Mouse (Mus musculus) C2C12 (cell line): ENCODE measurements at regions not wholly inside any gene's neighbourhood (a gene's known extent, or its start where the extent isn't known, plus 50 kb on each side); places are given as distances from the start of the nearest gene placed in this dataset.

ENCODE experiments used
- H3K27me3 ChIP-seq: one replicate; pipeline ENCODE4 v1.6.1; 2011; ENCODE audit not compliant: control insufficient read depth, insufficient read depth, insufficient read length
- H3K36me3 ChIP-seq: one replicate; pipeline ENCODE4 v1.6.1; 2011; ENCODE audit not compliant: control insufficient read depth, insufficient read depth
- H3K4me3 ChIP-seq: one replicate; pipeline ENCODE4 v1.5.1; 2011; ENCODE audit warnings: mild to moderate bottlenecking, control low read depth; ENCODE audit not compliant: poor library complexity, insufficient read depth, severe bottlenecking
- H3K79me2 ChIP-seq: one replicate; pipeline ENCODE4 v1.6.1; 2011; ENCODE audit not compliant: control insufficient read depth, insufficient read depth
- H3K79me3 ChIP-seq: one replicate; pipeline ENCODE4 v1.6.1; 2011; ENCODE audit warnings: low read depth, control low read depth
- H3ac ChIP-seq: one replicate; pipeline ENCODE3; 2011; ENCODE audit warnings: low read depth; ENCODE audit not compliant: control insufficient read depth, insufficient read length
- CEBPB ChIP-seq: IDR thresholded peaks from one replicate; pipeline ENCODE4 v1.6.1; 2011; ENCODE audit warnings: low read depth, mild to moderate bottlenecking, control low read depth, moderate library complexity
- CTCF ChIP-seq: IDR thresholded peaks from one replicate; pipeline ENCODE4 v1.5.1; 2011; ENCODE audit not compliant: control insufficient read depth, insufficient read depth, insufficient read length
- FOSL1 ChIP-seq: IDR thresholded peaks from one replicate; pipeline ENCODE4 v1.8.0; 2011; ENCODE audit warnings: mild to moderate bottlenecking, low read length; ENCODE audit not compliant: poor library complexity, insufficient read depth, severe bottlenecking
- MAX ChIP-seq: IDR thresholded peaks from one replicate; pipeline ENCODE4 v1.6.1; 2011; ENCODE audit warnings: mild to moderate bottlenecking, control low read depth
- MYOD1 ChIP-seq: IDR thresholded peaks from one replicate; pipeline ENCODE4 v1.6.1; 2011; ENCODE audit warnings: low read depth; ENCODE audit not compliant: control insufficient read depth, insufficient read length
- MYOG ChIP-seq: IDR thresholded peaks from one replicate; pipeline ENCODE4 v1.6.1; 2011; ENCODE audit not compliant: control insufficient read depth, insufficient read length; ENCODE audit errors: extremely low read depth
- USF1 ChIP-seq: IDR thresholded peaks from one replicate; pipeline ENCODE4 v1.6.1; 2011; ENCODE audit warnings: low read depth, mild to moderate bottlenecking, control low read depth, moderate library complexity

GRCm38 (mm10) chr12:113257243-113257642 is 71.5 kb downstream of the Tmem121 start:
- no peak overlapping the region for H3ac ChIP-seq
- no peaks in the 10 kb centered on the region for H3K79me3 ChIP-seq
- H3K79me2 ChIP-seq = no peaks in the 10 kb centered on the region
- no peak for TF ChIP-seq MYOG
- no peak for TF ChIP-seq USF1
- no peak for TF ChIP-seq FOSL1
- TF ChIP-seq MAX = no peak
- TF ChIP-seq MYOD1 = no peak
- TF ChIP-seq CTCF = no peak
- no peak for TF ChIP-seq CEBPB
- H3K4me3 ChIP-seq = no peak overlapping the region
- H3K36me3 ChIP-seq = no peaks in the 10 kb centered on the region
- peaks cover 5% of the 10 kb centered on the region for H3K27me3 ChIP-seq

GRCm38 (mm10) chr12:113259476-113259875 is 73.7 kb downstream of the Tmem121 start:
- Histone ChIP-seq H3K4me3 (no peak overlapping the region), H3K79me3 (no peaks in the 10 kb centered on the region), H3K27me3 (peaks cover 5% of the 10 kb centered on the region), H3ac (no peak overlapping the region), H3K79me2 (no peaks in the 10 kb centered on the region), H3K36me3 (no peaks in the 10 kb centered on the region)
- TF ChIP-seq MYOD1 (no peak), USF1 (no peak), MYOG (no peak)

- Histone ChIP-seq H3K36me3 (no peaks in the 10 kb centered on the region), H3K79me2 (no peaks in the 10 kb centered on the region)
- no peak for TF ChIP-seq MYOD1
- TF ChIP-seq CTCF = no peak
- TF ChIP-seq CEBPB = no peak
Observed at GRCm38 (mm10) chr12:113260304-113260703, 74.6 kb downstream of the Tmem121 start.

GRCm38 (mm10) chr12:113275934-113276333 is 90.2 kb downstream of the Tmem121 start:
- H3K4me3 ChIP-seq = no peak overlapping the region
- H3K79me2 ChIP-seq = no peaks in the 10 kb centered on the region
- H3K79me3 ChIP-seq = no peaks in the 10 kb centered on the region
- no peaks in the 10 kb centered on the region for H3K36me3 ChIP-seq
- H3ac ChIP-seq = no peak overlapping the region
- no peak for TF ChIP-seq MYOD1
- no peak for TF ChIP-seq CEBPB
- no peak for TF ChIP-seq CTCF
- no peak for TF ChIP-seq MAX
- H3K27me3 ChIP-seq = no peaks in the 10 kb centered on the region

More at GRCm38 (mm10) chr12:113260304-113260703, 74.6 kb downstream of the Tmem121 start:
- peaks cover 5% of the 10 kb centered on the region for H3K27me3 ChIP-seq
- H3K79me3 ChIP-seq = no peaks in the 10 kb centered on the region
- no peak overlapping the region for H3ac ChIP-seq
- H3K4me3 ChIP-seq = no peak overlapping the region

GRCm38 (mm10) chr12:113276355-113276942 is 90.7 kb downstream of the Tmem121 start:
- Histone ChIP-seq H3K79me3 (no peaks in the 10 kb centered on the region), H3K27me3 (no peaks in the 10 kb centered on the region), H3K36me3 (no peaks in the 10 kb centered on the region), H3K79me2 (no peaks in the 10 kb centered on the region), H3K4me3 (no peak overlapping the region), H3ac (no peak overlapping the region)
- no peak for TF ChIP-seq MYOD1
- TF ChIP-seq CTCF = no peak
- no peak for TF ChIP-seq USF1
- TF ChIP-seq CEBPB = no peak
- no peak for TF ChIP-seq MAX

GRCm38 (mm10) chr12:113277741-113278140 is 92.0 kb downstream of the Tmem121 start:
- TF ChIP-seq MYOD1 (no peak), MYOG (no peak), USF1 (no peak), CTCF (no peak), MAX (no peak), CEBPB (no peak), FOSL1 (no peak)
- Histone ChIP-seq H3K27me3 (no peaks in the 10 kb centered on the region), H3ac (no peak overlapping the region), H3K79me2 (no peaks in the 10 kb centered on the region), H3K79me3 (no peaks in the 10 kb centered on the region), H3K36me3 (no peaks in the 10 kb centered on the region), H3K4me3 (no peak overlapping the region)
